Mouse (Mus musculus) MEL (cell line): Measurements from ENCODE around the gene Srgap1. TPM values are rescaled to one million over a fixed set of nuclear protein-coding genes. Genes with fewer than 3 reads are reported as not detected.

Source experiments
- DNase-seq: peaks from one replicate; pipeline ENCODE4 v3.0.0; 2011; ENCODE audit warnings: low read depth, low spot score
- H3K27ac ChIP-seq: 2 replicates; pipeline ENCODE4 v1.5.1; 2012; ENCODE audit warnings: low read depth, mild to moderate bottlenecking, control low read depth, low read length, moderate library complexity; ENCODE audit not compliant: control insufficient read depth
- H3K27me3 ChIP-seq, 2 experiments: fragments of 150-350 bp in 1 of 2; sonication (generic) in 1 of 2; 2 replicates each; pipeline ENCODE4 v1.6.1; 2012; ENCODE audit warnings: low read length in 2 of 2, mild to moderate bottlenecking in 2 of 2, improper control_type of control experiment in 1 of 2, moderate library complexity in 1 of 2; ENCODE audit not compliant: insufficient read depth in 2 of 2, control insufficient read depth in 1 of 2
- H3K36me3 ChIP-seq, 2 experiments: 2 replicates each; pipeline ENCODE4 v1.6.1; 2012 to 2014; ENCODE audit warnings: low read length in 2 of 2, improper control_type of control experiment in 1 of 2, inconsistent platforms in 1 of 2, mild to moderate bottlenecking in 1 of 2; ENCODE audit not compliant: insufficient read depth in 2 of 2, control insufficient read depth in 1 of 2
- H3K4me1 ChIP-seq, 2 experiments: fragments of 150-350 bp in 1 of 2; sonication (generic) in 1 of 2; 2 replicates each; pipeline ENCODE4 v1.6.1; 2012; ENCODE audit warnings: low read length in 2 of 2, improper control_type of control experiment in 1 of 2, mild to moderate bottlenecking in 1 of 2; ENCODE audit not compliant: insufficient read depth in 2 of 2, control insufficient read depth in 1 of 2
- H3K4me3 ChIP-seq, 2 experiments: fragments of 150-350 bp in 1 of 2; sonication (generic) in 1 of 2; 2 replicates each; pipeline ENCODE4 v1.5.1; 2012; ENCODE audit warnings: low read depth in 2 of 2, low read length in 2 of 2, mild to moderate bottlenecking in 2 of 2, moderate library complexity in 2 of 2, control low read depth in 1 of 2, improper control_type of control experiment in 1 of 2; ENCODE audit not compliant: control insufficient read depth in 1 of 2, insufficient read depth in 1 of 2
- H3K79me2 ChIP-seq: 2 replicates; pipeline ENCODE4 v1.6.1; 2012; ENCODE audit warnings: mild to moderate bottlenecking, low read length, moderate library complexity; ENCODE audit not compliant: control insufficient read depth, poor library complexity, insufficient read depth
- H3K9ac ChIP-seq: 2 replicates; pipeline ENCODE4 v1.6.1; 2012; ENCODE audit warnings: low read depth, mild to moderate bottlenecking, control low read depth, low read length, moderate library complexity; ENCODE audit not compliant: control insufficient read depth, poor library complexity, severe bottlenecking
- H3K9me3 ChIP-seq: fragments of 150-350 bp; sonication (generic); replicated peaks from 2 replicates; pipeline ENCODE4 v1.6.1; 2012; ENCODE audit warnings: mild to moderate bottlenecking, low read length, improper control_type of control experiment, moderate library complexity; ENCODE audit not compliant: insufficient read depth
- BHLHE40 ChIP-seq: IDR thresholded peaks from 2 replicates; pipeline ENCODE4 v1.6.1; 2012; ENCODE audit warnings: low read depth, mild to moderate bottlenecking, inconsistent platforms, low read length, improper control_type of control experiment, borderline replicate concordance
- CHD1 ChIP-seq: IDR thresholded peaks from 2 replicates; pipeline ENCODE4 v1.6.1; 2012; ENCODE audit warnings: low read depth, mild to moderate bottlenecking, inconsistent platforms, low read length, improper control_type of control experiment
- E2F4 ChIP-seq: IDR thresholded peaks from 2 replicates; pipeline ENCODE4 v1.6.1; 2011; ENCODE audit warnings: low read depth, low read length, improper control_type of control experiment, borderline replicate concordance
- ELF1 ChIP-seq: IDR thresholded peaks from 2 replicates; pipeline ENCODE4 v1.6.1; 2014; ENCODE audit warnings: low read depth, mild to moderate bottlenecking, inconsistent platforms, low read length, improper control_type of control experiment, moderate library complexity
- GABPA ChIP-seq: IDR thresholded peaks from 2 replicates; pipeline ENCODE4 v1.6.1; 2012; ENCODE audit warnings: low read depth, mild to moderate bottlenecking, inconsistent platforms, low read length, improper control_type of control experiment, moderate library complexity
- GATA1 ChIP-seq: IDR thresholded peaks from 2 replicates; pipeline ENCODE4 v1.6.1; 2011; ENCODE audit warnings: low read depth, low read length, improper control_type of control experiment
- MAFK ChIP-seq: IDR thresholded peaks from 2 replicates; pipeline ENCODE4 v1.6.1; 2011; ENCODE audit warnings: low read depth, mild to moderate bottlenecking, low read length, improper control_type of control experiment, borderline replicate concordance
- MAX ChIP-seq: IDR thresholded peaks from 2 replicates; pipeline ENCODE4 v1.6.1; 2011; ENCODE audit warnings: low read length, improper control_type of control experiment
- MXI1 ChIP-seq: IDR thresholded peaks from 2 replicates; pipeline ENCODE4 v1.6.1; 2011; ENCODE audit warnings: mild to moderate bottlenecking, low read depth, low read length, improper control_type of control experiment
- MYC ChIP-seq: IDR thresholded peaks from 2 replicates; pipeline ENCODE4 v1.6.1; 2011; ENCODE audit warnings: low read depth, mild to moderate bottlenecking, low read length, improper control_type of control experiment, moderate library complexity
- NRF1 ChIP-seq: IDR thresholded peaks from 2 replicates; pipeline ENCODE4 v1.6.1; 2014; ENCODE audit warnings: low read depth, mild to moderate bottlenecking, inconsistent platforms, low read length, improper control_type of control experiment, moderate library complexity; ENCODE audit not compliant: poor library complexity, insufficient read depth, severe bottlenecking
- POLR2AphosphoS2 ChIP-seq: IDR thresholded peaks from 2 replicates; pipeline ENCODE4 v1.6.1; 2011; ENCODE audit warnings: low read length, improper control_type of control experiment
- RAD21 ChIP-seq: IDR thresholded peaks from 2 replicates; pipeline ENCODE4 v1.6.1; 2011; ENCODE audit warnings: mild to moderate bottlenecking, low read depth, low read length, improper control_type of control experiment
- RCOR1 ChIP-seq: IDR thresholded peaks from 2 replicates; pipeline ENCODE4 v1.6.1; 2012; ENCODE audit warnings: low read depth, mild to moderate bottlenecking, inconsistent platforms, low read length, improper control_type of control experiment
- SIN3A ChIP-seq: IDR thresholded peaks from 2 replicates; pipeline ENCODE4 v1.6.1; 2012; ENCODE audit warnings: low read length, improper control_type of control experiment, inconsistent platforms
- TBP ChIP-seq: IDR thresholded peaks from 2 replicates; pipeline ENCODE4 v1.8.0; 2011; ENCODE audit warnings: low read depth, low read length, improper control_type of control experiment
- TCF12 ChIP-seq: IDR thresholded peaks from 2 replicates; pipeline ENCODE4 v1.6.1; 2014; ENCODE audit warnings: low read depth, mild to moderate bottlenecking, inconsistent platforms, low read length, improper control_type of control experiment, moderate library complexity
- UBTF ChIP-seq: IDR thresholded peaks from 2 replicates; pipeline ENCODE4 v1.6.1; 2012; ENCODE audit warnings: low read depth, mild to moderate bottlenecking, inconsistent platforms, low read length, improper control_type of control experiment, moderate library complexity, borderline replicate concordance; ENCODE audit not compliant: insufficient read depth
- USF2 ChIP-seq, 2 experiments: IDR thresholded peaks; 2 replicates each; pipeline ENCODE4 v1.6.1; 2011 to 2012; ENCODE audit warnings: improper control_type of control experiment in 2 of 2, low read length in 2 of 2, borderline replicate concordance in 1 of 2, inconsistent platforms in 1 of 2, low read depth in 1 of 2, mild to moderate bottlenecking in 1 of 2; ENCODE audit not compliant: insufficient read depth in 1 of 2
- ZKSCAN1 ChIP-seq: IDR thresholded peaks from 2 replicates; pipeline ENCODE4 v1.6.1; 2012; ENCODE audit warnings: low read depth, mild to moderate bottlenecking, inconsistent platforms, low read length, improper control_type of control experiment, moderate library complexity
- polyA plus RNA-seq, 2 experiments: library from polyadenylated mRNA; stranded (reverse) in 1 of 2; unstranded in 1 of 2; fragments of >175 nt in 1 of 2; fragments of >200 nt in 1 of 2; gene quantifications; 2 replicates each; pipeline versions ENCODE4 v1.2.1 to v1.2.4; 2012; ENCODE audit warnings: low replicate concordance in 2 of 2, low read depth in 1 of 2; ENCODE audit not compliant: insufficient read length in 2 of 2, insufficient read depth in 1 of 2, missing spikeins in 1 of 2
- total RNA-seq: library from RNA; depleted of rRNA; stranded (reverse); fragments of 300-350 nt; gene quantifications from 2 replicates; pipeline ENCODE4 v1.2.3, GENCODE M21; 2012

The Srgap1 gene
- total and polyA plus RNA-seq, 3 experiments, result not detected

DNA sequence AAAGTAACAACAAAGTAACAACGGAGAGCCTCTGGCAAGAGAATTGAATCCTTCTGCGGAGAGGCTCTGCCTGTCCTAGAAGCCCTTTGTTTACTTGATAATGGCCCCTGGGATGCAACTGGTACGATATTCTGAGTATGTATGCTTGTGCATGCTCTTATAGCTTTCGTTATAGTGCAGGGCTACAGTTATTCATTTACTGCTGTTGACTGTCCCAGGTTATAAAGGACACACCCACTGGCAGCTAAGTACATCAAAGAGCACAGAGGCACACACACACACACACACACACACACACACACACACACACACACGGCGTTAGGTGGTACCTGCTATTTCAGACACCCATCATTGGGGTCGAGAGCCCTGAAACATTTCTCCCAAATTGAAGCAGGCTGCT lies 48.3 kb downstream of the Srgap1 start:
- TF ChIP-seq MAFK (no peak), ELF1 (no peak), ZKSCAN1 (no peak), SIN3A (no peak), E2F4 (no peak), POLR2AphosphoS2 (no peak), NRF1 (no peak), BHLHE40 (no peak), RAD21 (no peak), GABPA (no peak), TCF12 (no peak), MYC (no peak), USF2 (IDR thresholded peaks at IDR 0.05; ENCODE audit: borderline replicate concordance in 1 of 2, insufficient read depth in 1 of 2, low read depth in 1 of 2, low read length in 2 of 2) (no peak), TBP (no peak)
- no peaks in the 10 kb centered on the region for H3K79me2 ChIP-seq

DNA sequence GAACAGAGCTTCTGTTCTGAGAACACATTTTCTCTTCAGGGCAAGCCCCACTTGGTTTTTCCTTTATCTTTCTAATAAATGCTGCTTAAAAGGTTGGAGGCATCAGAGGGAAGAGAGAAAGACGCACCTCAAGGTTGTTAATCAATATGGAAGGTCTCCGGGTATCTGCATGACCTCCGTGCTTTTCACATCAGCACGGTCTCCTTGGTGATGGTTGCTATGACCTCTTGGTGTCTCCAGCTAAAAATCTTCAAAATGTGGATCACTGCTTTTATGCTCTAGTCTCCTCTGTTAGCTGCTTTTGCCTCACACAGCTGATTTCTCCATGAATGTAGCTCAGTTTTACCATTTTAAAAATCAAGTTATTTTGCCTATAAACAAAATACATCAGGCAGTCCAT lies 50.6 kb downstream of the Srgap1 start:
- no peaks in the 10 kb centered on the region for H3K9me3 ChIP-seq
- no peak overlapping the region for H3K4me3 ChIP-seq
- H3K27ac ChIP-seq, result no peak overlapping the region
- no peaks in the 10 kb centered on the region for H3K79me2 ChIP-seq
- H3K9ac ChIP-seq, result no peak overlapping the region
- no peaks in the 10 kb centered on the region for H3K36me3 ChIP-seq
- DNase-seq, result no peak
- no peaks in the 10 kb centered on the region for H3K27me3 ChIP-seq
- TF ChIP-seq UBTF (no peak), RCOR1 (no peak), MXI1 (no peak), MAX (no peak), GABPA (no peak), CHD1 (no peak), NRF1 (no peak), GATA1 (no peak)
- no peaks in the 10 kb centered on the region for H3K4me1 ChIP-seq

More for the DNA sequence above, 48.3 kb downstream of the Srgap1 start:
- no peaks in the 10 kb centered on the region for H3K9me3 ChIP-seq
- no peaks in the 10 kb centered on the region for H3K36me3 ChIP-seq
- DNase-seq, result no peak
- H3K9ac ChIP-seq, result no peak overlapping the region
- H3K4me3 ChIP-seq, result no peak overlapping the region
- no peaks in the 10 kb centered on the region for H3K27me3 ChIP-seq
- no peaks in the 10 kb centered on the region for H3K4me1 ChIP-seq
- no peak overlapping the region for H3K27ac ChIP-seq
